Mouse (Mus musculus): Measurements from ENCODE around the gene Slc30a6. TPM values are rescaled to one million over a fixed set of nuclear protein-coding genes. Genes with fewer than 3 reads are reported as not detected.

Slc30a6 gene
- total RNA-seq (2015) (20.2 and 26.4 TPM in 2 replicates), total RNA-seq (2017) (14.8 and 19.6 TPM in 2 replicates)

DNA sequence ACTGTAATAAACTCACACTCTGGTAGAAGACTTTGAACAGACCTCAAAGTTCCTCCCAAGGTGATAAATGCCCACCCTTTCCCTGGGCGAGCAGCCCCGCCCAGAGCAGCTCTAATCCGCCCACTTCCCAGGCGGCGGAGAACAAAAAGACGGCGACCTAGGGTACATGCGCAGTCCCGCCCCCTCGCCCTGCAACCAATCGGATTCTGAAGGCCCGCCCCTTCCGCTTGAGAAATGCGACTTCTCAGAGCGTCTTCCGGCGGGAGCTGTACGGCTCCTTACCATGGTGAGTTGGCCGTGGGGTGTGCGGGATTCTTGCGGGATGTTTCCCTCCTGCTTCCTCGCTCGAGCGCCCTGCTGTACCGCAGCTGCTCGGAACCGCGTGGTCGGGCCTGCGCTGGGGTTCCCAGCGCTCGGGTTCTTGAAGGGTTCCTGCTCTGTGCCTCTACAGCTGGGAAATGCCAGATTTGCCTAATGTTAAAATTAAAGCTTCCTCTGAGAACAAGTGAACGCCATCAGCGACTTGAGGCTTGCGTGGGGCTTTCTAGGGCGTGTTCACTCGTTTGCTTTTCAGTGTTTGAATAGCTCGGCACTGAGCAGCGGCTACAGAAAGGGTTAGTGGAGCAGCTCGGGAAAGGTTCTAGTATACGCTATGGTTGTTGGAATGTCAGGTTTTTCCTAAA, at the start of gene Slc30a6:
TSS of gene Slc30a6 (plus strand) at position 226 of the 683 bp plus-strand sequence.
- ATAC-seq (replicated peaks; ENCODE audit: poor library complexity), result peak; percentile 97

DNA sequence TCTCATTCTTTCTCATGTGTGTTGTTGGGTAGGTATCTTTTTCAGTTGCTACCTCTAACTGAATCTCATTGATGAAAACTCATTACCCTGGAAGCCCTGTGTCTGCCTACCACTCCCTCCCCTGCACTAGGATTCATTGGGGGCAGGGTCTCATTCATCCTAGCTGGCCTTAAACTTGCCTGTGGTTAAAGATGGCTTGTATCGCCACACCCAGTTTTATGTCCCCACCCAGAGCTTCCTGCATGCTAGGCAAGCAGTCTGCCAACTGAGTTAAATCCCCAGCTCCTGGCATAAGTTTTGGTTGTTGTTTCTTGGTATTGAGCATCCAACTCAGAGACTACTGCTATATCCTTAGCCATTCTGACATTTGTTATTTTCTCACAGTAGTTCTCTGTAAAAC, 31.8 kb upstream of the Slc30a6 start:
- peak; percentile 79 for ATAC-seq (replicated peaks; ENCODE audit: poor library complexity)

DNA sequence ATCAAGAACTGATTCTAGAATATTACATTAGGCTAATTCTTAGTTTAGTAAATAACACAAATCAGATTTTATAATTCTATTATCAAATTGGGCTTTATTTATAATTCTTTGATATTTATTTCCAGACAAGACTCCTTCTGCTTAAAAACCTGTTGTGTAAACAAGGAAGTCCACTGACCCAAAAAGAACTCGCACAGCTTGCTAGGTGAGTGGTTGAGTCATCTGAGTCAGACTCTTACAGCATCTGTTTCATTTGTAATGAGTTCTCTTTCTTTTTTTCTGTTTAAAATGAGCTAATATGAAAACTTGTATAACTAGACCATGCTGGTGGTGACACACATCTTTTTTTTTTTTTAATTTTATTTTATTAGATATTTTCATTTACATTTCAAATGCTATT, 18.5 kb upstream of the Slc30a6 start:
- ATAC-seq (replicated peaks; ENCODE audit: poor library complexity), result no peak

DNA sequence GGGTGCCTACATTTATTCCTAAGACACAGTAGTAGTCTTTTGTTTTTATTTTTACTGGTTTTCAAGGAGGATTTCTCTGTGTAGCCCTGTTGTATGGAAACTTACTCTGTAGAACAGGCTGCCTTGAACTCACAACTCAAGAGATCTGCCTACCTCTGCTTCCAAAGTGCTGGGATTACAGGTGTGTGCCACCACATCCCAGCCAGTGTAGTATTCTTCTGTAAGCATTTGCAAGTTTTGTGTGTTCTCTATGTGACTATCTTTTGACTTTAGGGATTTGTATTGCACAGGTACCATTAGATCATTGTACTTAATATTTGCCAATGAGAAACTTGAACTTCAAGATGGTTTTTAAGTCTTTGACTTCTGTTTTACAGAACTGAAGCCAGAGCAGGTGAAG, 8.8 kb upstream of the Slc30a6 start:
- no peak for ATAC-seq (replicated peaks; ENCODE audit: poor library complexity)

DNA sequence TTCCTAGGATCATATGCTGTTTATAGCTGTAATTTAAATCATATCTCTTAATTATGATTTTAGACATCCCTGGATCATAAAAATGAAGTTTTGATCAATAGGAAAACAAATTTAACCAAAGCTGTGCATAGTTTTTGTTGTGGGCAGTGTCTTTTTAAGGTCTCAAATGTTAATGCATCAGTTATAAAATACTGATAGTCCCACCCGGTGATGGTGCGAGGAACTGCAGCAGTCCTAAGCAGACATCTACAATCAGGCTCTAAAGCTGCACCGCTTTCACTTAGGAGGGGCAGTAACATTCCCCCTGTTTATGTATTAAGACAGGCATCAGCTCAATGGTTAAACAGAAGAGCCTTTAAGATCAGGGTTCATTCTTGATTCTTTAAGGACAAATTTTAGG, 5.6 kb upstream of the Slc30a6 start:
- no peak; the same call in 1 of the 2 replicates for ATAC-seq (replicated peaks; ENCODE audit: poor library complexity)

DNA sequence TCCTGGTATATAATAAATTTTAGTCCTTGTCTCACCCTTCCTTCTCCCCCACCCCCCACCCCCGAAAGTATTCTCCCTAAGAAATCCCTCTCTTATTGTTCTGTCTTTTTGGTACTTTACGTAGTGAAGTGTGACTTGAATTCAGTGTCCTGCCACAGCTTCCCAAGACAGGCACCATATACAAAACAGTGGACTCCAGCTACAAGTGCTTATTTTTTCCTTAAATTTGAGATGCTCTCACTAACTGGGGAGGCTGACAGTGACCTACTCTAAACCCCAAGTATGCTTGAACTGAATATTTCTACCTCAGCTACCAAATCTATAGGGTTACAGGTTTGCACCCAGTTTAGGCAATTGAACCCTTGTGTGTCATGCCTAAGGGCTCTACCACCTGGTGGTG, 1.0 kb upstream of the Slc30a6 start:
- 0 out of 2 replicates have a peak, but pooled peaks have one; percentile 2 for ATAC-seq (replicated peaks; ENCODE audit: poor library complexity)

DNA sequence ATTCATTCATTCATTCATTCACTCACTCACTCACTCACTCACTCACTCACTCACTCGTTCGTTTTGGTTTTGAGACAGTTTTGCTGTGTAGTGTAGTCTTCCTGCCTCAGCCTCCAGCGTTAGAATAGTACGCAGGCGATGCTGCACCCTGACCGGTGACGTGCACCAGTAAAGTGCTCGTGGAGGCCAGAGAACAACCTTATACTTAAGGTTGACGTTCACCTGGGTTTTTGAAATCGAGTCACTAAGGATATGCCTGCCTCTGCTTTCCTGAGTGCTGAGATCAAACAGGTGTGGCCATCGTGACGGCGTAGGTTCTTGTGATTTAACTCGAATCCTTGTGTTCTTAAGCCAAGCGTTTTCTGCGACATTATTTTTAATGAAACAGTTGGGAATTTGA, 553 bp upstream of the Slc30a6 start:
- ATAC-seq (replicated peaks; ENCODE audit: poor library complexity), result peak; percentile 35

DNA sequence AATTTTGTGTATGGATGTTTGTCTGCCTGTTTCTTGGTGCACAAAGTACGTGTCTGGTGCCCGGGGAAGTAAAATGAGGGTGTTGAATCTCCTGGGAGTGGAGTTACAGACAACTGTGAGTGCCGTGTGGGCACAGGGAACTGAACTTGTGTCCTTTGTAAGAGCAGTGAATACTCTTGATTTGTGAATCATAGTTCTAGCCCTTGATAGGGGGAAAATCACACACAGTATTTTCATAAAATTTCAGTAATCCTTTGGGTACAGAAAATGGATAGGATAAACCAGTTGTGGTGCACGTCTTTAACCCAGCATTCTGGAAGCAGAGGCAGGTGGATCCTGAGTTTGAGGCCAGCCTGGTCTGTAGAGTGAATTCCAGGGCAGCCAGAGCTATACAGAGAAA, 1.4 kb downstream of the Slc30a6 start:
- no peak for ATAC-seq (replicated peaks; ENCODE audit: poor library complexity)

DNA sequence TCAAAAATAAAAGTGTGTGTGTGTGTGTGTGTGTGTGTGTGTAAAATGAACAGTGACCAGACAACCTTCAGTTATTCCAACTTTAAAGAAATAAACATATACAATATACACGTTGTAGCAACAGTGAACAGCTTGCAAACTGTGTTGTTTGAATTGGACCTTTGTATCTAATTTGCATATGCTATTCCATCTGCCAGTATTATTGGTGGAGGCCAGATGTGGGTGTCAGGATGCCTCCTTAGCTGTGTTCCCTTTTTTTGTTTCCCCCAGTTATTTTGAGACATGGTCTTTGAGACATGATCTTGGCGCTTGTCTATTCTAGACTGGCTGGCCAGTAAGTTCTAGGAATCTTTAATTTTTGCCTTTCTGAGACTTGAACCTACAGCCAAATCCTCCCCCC, 1.8 kb downstream of the Slc30a6 start:
- 0 out of 2 replicates have a peak, but pooled peaks have one; percentile 16 for ATAC-seq (replicated peaks; ENCODE audit: poor library complexity)

DNA sequence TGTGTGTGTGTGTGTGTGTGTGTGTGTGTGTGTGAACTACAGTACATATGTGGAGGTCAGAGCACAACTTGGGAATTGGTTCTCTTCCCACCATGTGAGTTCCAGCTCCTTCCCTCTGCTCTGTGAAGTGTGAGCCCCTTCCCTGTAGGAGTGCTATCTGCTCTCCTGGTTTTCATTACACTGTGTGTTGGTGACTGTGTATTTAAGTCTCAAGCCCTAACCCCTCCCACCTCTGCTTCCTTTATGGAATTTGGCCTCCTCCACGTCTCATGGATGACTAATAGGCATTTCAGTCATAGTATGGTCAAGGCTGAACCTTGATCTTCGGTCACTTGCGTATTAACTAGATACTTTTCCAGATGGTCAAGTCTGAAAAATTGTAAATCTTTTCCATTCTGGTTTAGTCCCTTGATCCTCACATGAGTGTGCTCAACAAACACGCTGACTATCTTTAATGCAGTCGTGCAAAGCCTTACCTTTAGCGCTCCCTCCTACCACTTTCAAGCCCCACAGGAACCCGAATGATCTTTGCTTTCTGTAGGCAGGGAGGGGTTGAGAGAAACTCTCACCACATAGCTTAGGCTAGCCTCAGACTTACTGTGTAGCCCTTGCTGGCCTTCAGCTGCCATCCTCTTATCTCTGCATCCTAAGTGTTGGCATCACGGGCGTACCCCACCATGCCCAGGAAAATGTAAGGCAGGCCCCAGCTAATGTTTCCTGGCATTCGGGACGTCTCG, 7.2 kb downstream of the Slc30a6 start:
- ATAC-seq (replicated peaks; ENCODE audit: poor library complexity), result no peak

DNA sequence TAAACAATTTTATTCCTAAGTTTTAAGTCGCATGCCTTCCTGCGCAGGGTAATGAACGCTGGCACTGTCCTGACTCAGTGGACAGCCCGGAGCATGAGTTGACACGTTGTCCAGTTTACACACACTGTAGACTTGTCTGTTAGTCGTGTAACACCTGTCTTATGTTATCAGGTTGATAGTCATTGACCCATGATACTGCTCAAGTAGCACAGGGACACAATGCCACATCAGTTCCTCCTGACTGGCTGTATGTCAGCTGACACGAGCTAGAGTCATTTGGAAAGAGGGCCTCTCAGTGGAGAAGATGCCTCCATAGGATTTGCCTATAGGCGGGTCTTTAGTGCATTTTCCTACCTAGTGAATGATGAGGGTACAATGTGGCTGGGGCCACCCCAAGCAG, 11.1 kb downstream of the Slc30a6 start:
- ATAC-seq (replicated peaks; ENCODE audit: poor library complexity), result no peak

DNA sequence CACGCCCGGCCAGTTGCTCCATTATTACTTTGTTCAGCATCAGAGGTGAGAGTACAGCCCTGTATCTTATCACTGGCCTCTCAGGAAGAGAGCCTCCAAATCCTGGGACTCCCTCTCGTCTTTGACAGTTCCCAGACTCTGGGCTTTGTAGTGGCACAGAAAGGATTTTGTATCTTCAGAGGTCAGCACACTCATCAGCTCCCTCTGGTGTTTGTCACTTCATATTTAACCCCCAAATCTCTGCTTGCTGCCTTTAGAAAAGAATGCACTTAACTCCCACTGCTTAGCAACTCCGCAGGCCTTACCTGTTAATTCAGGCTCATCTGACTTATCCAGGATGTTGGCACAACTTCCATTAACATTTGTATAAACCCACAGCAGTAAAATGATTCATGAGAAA, 14.3 kb downstream of the Slc30a6 start:
- ATAC-seq (replicated peaks; ENCODE audit: poor library complexity), result 0 out of 2 replicates have a peak, but pooled peaks have one; percentile 46

DNA sequence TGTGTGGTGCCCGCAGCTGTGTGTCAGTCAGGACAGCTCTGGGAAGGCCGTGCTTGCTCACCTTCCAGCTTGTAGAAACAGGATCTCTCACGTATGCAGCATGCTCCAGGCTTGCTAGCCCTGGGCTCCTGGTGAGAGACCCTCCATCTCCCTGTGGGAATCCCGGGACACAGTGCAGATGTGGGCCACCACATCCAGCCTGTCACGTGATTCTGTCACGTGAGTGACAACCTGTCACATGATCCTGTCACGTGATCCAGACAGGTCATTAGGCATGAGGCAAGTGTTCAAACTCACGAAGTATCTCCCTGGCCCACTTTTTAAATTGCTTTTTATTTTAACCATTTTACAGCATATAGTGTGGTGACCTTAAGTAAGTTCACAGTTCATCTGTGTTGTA, 17.9 kb downstream of the Slc30a6 start:
- ATAC-seq (replicated peaks; ENCODE audit: poor library complexity), result no peak

DNA sequence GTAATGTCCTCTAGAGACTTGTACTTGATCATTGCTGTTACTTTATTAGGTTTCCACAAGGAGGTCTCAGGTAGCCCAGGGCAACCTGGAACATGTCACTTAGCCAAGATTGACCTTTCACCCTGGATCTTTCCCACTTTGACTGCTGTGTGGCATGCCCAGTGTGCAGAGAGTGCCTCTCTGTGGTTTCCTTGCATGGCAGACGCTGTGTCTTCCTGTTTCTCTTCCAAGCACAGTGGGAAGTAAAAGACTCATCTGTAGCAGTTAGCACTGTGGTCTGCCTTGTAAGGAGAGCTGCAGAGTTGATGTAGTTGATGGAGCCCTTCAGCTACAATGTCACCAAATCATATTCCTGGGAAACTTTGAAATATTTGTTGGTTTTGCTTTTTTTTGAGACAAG, 19.3 kb downstream of the Slc30a6 start:
- ATAC-seq (replicated peaks; ENCODE audit: poor library complexity), result peak; percentile 70

DNA sequence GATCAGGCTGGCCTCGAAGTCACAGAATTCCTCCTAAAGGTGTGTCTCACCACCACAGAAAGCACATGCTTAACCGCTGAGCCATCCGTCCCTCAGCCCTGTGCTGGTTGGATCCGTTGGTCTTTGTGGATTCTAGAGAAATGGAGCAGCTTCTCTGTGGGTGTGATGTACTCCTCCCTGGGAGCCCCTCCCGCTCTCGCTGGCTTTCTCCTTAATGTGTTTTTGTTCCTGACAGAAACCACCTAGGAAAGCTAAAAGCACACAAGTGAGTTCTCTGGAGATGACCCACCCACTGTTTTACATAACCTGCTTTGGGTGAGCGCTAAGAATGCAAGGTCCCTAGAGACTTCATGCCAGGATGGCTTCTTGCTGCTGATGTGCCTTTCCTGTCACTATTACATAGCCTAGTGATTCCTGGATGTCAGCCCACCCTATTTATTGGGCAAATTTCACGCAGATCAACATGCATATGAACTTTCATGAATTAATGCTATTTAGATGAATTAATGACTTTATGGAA, 21.5 kb downstream of the Slc30a6 start:
- ATAC-seq (replicated peaks; ENCODE audit: poor library complexity), result no peak

DNA sequence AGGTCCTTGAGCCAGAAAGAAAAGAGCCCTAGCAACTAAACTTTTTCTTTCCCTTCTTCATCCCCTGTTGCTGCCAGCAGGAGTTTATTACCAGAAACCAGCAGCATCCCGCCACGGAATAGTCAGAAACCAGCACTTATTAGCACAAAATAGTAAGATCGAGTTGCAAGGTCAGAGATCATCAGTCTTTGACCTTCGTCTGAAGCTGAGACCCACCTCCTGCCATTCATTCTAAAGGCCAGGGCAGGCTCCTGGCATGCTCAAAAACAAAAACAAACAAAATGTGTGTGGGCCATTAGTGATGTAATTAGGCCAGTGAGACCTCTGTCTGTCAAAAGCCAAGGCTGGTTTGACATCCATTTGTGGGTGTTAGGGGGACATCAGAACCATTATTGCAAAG, 22.8 kb downstream of the Slc30a6 start:
- no peak for ATAC-seq (replicated peaks; ENCODE audit: poor library complexity)

DNA sequence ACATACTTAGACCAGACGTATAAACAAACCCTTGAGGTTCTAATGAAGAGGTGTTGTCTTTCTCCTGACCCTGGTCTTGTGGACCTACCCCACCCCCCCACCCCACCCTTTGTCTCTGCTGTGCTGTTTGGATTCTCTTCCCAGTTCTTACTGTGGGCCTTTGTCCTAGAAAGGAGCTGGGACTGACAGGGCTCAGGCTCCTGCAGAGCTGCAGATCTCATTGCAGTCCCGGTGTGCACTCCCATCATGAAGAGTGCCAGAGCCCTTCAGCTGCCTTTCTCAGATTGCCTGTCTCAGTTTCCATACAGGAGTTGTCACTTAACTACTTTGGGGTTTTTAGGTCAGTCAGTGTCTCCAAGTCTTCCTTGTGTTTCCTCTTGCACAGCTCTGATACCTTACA, 25.2 kb downstream of the Slc30a6 start:
- ATAC-seq (replicated peaks; ENCODE audit: poor library complexity), result no peak

DNA sequence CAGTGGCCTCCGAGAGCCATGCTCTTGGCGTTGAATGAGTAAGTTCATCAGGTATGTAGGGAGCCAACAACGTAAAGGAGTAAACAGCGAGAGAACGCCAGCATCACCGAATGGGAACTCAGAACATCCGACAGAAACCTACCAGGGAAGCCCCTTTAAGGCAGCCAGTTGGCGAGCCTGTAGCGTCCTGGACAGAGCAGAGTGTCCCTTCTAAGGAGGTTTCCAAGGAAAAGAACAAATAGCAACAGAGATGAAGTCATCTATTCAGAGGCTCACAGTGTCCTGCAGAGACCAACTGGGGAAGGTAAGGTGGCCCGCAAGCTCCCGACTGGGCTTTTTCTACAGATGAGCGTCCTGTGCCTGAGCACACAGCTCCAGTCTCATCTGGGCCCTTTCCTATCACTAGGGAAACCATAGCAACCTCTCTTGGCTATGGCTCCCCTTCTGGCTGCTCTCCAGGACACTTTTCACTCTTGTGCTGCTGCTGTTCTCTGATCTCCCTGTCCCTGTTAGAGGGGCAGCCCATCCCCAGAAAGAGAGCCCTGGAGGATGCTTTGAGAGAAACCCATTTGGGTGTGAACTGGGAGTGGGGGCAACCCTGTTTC, 29.1 kb downstream of the Slc30a6 start:
- no peak for ATAC-seq (replicated peaks; ENCODE audit: poor library complexity)

DNA sequence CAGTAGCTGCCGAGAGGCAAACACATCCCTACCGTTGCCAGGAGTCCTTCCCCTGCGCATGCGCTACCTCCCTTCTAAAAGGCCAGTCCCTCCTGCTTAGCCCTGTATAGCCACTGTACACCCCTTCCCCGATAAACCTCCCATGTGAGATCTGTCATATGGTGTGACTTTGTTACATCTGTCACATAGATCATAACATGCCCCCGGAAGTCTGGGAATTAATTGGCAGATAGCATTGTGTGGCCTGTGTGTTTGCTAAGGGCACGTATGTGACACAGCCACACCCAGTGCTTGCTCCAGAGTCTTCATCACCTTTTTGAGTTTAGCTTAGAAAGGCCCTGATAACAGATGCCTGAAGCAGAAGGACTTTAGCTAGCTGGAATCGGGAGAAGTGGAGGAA, 34.7 kb downstream of the Slc30a6 start:
- ATAC-seq (replicated peaks; ENCODE audit: poor library complexity), result no peak

DNA sequence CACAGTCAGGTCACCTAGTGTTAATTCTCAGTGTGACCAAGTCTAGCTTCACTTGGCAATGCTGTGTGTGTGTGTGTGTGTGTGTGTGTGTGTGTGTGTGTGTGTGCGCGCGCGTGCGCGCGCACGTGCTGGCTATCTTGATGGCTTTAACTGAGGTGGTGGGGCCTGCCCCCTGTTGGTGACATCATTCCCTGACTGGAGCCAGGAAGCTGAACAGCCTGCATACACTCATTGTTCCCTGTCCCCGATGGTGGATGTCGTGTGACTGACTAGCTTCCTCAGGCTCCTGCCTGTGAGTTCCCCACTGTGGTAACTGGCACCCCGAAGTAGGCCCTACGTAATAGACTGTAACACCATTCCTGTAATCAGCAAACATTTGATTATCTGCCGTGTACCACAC, 36.1 kb downstream of the Slc30a6 start:
- ATAC-seq (replicated peaks; ENCODE audit: poor library complexity), result peak; percentile 72

DNA sequence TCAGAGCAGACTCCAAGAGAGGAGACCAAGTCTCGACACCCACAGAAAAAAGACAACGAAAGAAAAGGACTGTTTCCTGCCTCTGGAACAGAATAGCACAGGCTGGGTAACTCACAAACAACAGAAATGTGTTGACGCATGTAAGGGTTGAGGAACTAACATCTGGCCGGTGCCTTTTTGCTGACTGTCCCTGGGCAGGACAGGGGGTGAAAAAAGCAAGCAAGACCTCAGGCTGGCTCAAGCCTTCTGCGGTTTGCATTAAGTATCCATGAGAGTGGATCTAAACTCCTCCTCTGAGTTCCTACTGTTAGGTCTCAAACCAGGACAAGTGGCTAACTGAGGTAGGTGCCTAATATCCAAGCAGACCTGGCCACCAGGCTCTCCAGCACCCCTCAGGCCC, 37.2 kb downstream of the Slc30a6 start:
- no peak for ATAC-seq (replicated peaks; ENCODE audit: poor library complexity)

DNA sequence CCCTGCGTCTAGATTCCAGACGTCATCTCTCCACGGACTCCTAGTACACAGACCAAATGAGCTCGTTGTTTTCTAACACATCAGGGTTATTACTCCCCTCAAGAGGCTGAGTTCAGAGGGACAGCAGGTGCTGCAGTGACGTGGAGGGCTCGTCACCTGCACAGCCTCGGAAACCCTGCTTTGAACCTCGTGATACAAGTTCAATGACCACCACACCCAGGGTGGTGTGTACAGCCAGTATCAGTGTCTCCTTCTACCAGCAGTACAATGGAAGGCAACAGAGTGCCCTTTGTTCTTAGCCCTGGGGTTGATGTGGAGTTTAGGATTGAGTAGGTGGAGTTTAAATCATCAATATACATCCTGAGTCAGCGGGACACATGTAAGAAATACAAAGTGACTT, 42.4 kb downstream of the Slc30a6 start:
- no peak for ATAC-seq (replicated peaks; ENCODE audit: poor library complexity)
